Mouse (Mus musculus): ENCODE results near the gene Gm49359. TPM values are rescaled to one million over a fixed set of nuclear protein-coding genes. Genes with fewer than 3 reads are reported as not detected.
"Not testable (repeated sequence)": the region's sequence is repeated elsewhere in the genome, so short reads cannot be mapped to it uniquely, and the experiment has no call there.

Gene Gm49359
- polyA plus RNA-seq (2014; fragmentation: Nextera tagmentation; extraction: Ambion mirVana) = 11.7 and 12.8 TPM in 2 replicates

DNA sequence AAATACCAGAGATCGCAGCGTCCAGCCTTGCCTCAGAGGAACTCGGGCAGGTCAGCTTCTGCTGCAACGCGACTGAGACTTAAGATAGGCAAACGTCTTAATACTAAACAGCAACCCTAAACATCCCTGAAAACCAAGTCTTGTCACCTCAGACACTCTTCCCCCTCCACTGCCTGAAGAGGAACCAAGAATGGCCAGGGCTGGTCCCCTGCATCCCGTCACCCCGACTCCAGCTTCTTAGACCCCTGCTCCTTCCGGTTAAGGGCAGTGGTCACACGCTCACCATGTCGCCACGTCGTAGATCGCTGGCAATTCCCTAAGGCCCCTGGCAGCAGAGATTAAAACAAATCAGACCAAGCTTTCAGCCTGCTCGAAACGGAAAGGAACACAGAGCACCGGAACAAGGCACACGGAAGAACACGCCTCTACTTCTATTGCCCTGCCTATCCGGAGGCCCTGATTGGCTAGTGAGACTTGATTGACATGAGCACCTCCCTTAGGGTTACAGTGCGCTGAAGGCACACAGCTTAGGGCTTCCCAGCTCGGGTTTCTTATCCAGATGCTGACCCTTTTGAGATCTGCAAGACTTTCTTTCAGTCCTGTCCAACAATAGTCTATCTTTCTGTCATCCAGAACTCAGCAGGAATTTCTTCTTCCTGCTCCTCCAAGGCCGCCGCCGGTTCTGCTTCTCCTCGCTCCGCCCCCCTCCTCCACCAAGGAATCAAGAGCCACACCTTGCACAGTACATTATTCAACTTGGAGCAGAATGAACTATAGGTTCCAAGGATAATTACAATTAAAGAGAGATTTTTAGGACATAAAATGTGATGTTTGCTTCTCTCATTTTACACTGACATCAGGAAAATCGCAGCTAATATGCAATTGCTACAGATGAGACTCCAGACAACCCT is at the start of gene Gm49359:
TSS of gene Gm49359 (minus strand) at position 409 of the 911 bp plus-strand sequence.
- ATAC-seq (ENCODE audit: insufficient read depth, low FRiP score, low TSS enrichment) = peak; percentile 100

DNA sequence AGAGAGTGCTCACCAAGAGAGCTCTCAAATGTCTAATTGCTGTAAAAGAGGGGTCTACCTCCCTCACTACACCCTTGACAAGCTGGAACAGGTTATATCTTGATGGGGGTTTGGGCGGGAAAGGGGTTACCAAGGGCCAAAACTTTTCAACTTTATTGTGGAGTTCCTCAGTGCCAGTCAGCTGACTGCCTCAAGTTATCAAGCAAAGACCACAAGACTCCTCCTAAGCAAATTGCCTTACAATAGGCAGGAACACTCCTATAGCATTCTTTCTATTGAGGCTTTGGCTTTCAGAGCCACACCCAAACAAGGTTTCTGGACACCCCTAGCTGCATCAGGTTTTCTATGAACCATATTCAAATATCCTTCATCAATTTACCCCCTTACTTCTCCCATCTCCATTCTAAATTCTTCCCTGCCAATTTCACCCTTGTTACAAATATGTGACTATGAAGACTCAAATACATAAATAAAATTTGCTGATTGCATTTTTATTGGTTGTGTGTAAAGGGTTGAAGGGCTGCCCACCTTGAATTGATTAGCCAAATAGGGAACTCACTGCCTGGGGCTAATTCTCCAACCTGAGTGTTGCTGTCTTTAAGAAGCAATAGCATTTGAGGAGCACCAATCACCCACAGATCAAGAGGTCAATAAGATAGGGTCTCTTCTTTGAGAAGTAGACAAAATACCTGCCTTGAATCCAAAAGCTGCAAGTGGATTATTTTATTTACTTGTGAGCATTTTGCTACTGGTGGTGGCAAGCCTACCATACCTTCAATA is 44.2 kb upstream of the Gm49359 start:
- not testable (repeated sequence) for ATAC-seq (ENCODE audit: insufficient read depth, low FRiP score, low TSS enrichment); H3K36me3 ChIP-seq (ENCODE audit: control insufficient read depth, insufficient read depth, low read length); DNase-seq (ENCODE audit: low spot score); H3K4me3 ChIP-seq (ENCODE audit: low read depth, low read length); H3K27me3 ChIP-seq (ENCODE audit: control insufficient read depth, insufficient read depth, low read length); H3K27ac ChIP-seq (ENCODE audit: low read depth, low read length); H3K9me3 ChIP-seq (ENCODE audit: control insufficient read depth, low read length); H3K9ac ChIP-seq (ENCODE audit: low read length); H3K4me1 ChIP-seq (ENCODE audit: control insufficient read depth, insufficient read depth, low read length); H3K4me2 ChIP-seq (ENCODE audit: low read depth)
- WGBS = 88% methylated on average over 1 of the region's 1 CpGs

More for the DNA sequence above, at the start of gene Gm49359:
- not testable (repeated sequence) for H3K9me3 ChIP-seq (ENCODE audit: control insufficient read depth, low read length); H3K4me1 ChIP-seq (ENCODE audit: control insufficient read depth, insufficient read depth, low read length); H3K27ac ChIP-seq (ENCODE audit: low read depth, low read length); H3K36me3 ChIP-seq (ENCODE audit: control insufficient read depth, insufficient read depth, low read length); H3K27me3 ChIP-seq (ENCODE audit: control insufficient read depth, insufficient read depth, low read length)
- 3% methylated on average over 27 of the region's 28 CpGs for WGBS
- Histone ChIP-seq H3K4me3 (ENCODE audit: low read depth, low read length) (peak within 1 kb of the TSS; percentile 51), H3K4me2 (ENCODE audit: low read depth) (peak within 1 kb of the TSS; percentile 29), H3K9ac (ENCODE audit: low read length) (peak within 1 kb of the TSS; percentile 67)
- DNase-seq (ENCODE audit: low spot score) = peak; percentile 85

DNA sequence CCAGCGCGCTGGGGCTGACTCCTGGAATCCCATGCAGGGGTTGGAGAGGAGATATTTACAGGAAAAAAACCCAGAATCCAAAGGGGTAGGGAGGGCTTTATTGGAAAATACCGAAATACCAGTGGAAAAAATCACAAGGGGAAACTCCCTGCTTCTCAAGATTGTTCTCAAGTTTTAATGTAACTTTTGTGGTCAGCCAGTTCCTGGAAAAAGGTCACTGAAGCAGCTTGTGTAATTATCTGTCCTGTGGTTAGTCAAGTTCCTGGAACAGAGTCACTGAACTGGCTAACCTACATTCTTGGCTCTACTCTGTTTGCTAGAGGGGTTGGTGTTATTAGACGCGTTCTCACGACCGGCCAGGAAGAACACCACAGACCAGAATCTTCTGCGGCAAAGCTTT is 6.0 kb upstream of the Gm49359 start:
- 95% methylated on average over 8 of the region's 8 CpGs for WGBS
- not testable (repeated sequence) for H3K27me3 ChIP-seq (ENCODE audit: control insufficient read depth, insufficient read depth, low read length); H3K4me1 ChIP-seq (ENCODE audit: control insufficient read depth, insufficient read depth, low read length); H3K9me3 ChIP-seq (ENCODE audit: control insufficient read depth, low read length); ATAC-seq (ENCODE audit: insufficient read depth, low FRiP score, low TSS enrichment); H3K4me3 ChIP-seq (ENCODE audit: low read depth, low read length); H3K27ac ChIP-seq (ENCODE audit: low read depth, low read length); DNase-seq (ENCODE audit: low spot score); H3K36me3 ChIP-seq (ENCODE audit: control insufficient read depth, insufficient read depth, low read length); H3K9ac ChIP-seq (ENCODE audit: low read length); H3K4me2 ChIP-seq (ENCODE audit: low read depth)

DNA sequence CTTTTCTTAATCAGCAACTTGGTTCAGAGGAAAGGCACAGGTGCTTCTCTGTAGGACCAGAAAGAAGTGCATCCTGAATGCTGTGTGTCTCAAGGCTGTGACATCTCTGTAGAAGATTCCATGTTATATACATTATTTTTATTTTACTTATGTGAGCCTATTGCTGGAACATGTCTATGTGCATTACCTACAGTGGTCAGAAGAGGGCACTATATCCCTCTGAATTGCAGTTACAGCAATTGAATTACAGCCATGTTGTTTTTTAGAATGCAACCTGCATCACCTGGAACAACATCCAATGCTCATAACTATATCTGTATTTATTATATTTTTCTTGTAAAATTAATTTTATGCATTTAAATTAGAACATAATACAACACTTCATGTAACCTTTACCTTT is 3.3 kb upstream of the Gm49359 start:
- ATAC-seq (ENCODE audit: insufficient read depth, low FRiP score, low TSS enrichment); DNase-seq (ENCODE audit: low spot score); H3K9me3 ChIP-seq (ENCODE audit: control insufficient read depth, low read length); H3K36me3 ChIP-seq (ENCODE audit: control insufficient read depth, insufficient read depth, low read length); H3K4me1 ChIP-seq (ENCODE audit: control insufficient read depth, insufficient read depth, low read length); H3K27ac ChIP-seq (ENCODE audit: low read depth, low read length); H3K4me2 ChIP-seq (ENCODE audit: low read depth); H3K4me3 ChIP-seq (ENCODE audit: low read depth, low read length); H3K9ac ChIP-seq (ENCODE audit: low read length); H3K27me3 ChIP-seq (ENCODE audit: control insufficient read depth, insufficient read depth, low read length): not testable (repeated sequence)

Small RNAs within 50 kb of the gene (microRNA-seq; reads per million reads assigned to microRNA genes)
- gene Gm22256 = not detected

Other genes starting within 250 kb of the Gm49359 start
- gene Gm3604, start 83.7 kb downstream of the Gm49359 start, polyA plus RNA-seq (2014; fragmentation: Nextera tagmentation; extraction: Ambion mirVana) = 3.7 and 4.6 TPM in 2 replicates
- 0.31 TPM in 1 of 2 replicates, not detected in the other for gene Zfp935, start 91.7 kb upstream of the Gm49359 start, polyA plus RNA-seq (2014; fragmentation: Nextera tagmentation; extraction: Ambion mirVana)
- 20.0 and 24.7 TPM in 2 replicates for gene Zfp934, start 104.4 kb upstream of the Gm49359 start, polyA plus RNA-seq (2014; fragmentation: Nextera tagmentation; extraction: Ambion mirVana)
- gene 6720489N17Rik, start 157.3 kb upstream of the Gm49359 start, polyA plus RNA-seq (2014; fragmentation: Nextera tagmentation; extraction: Ambion mirVana) = 14.4 and 16.8 TPM in 2 replicates